Mouse (Mus musculus) bone marrow macrophage, adult 2 months (primary cell): ENCODE results near the gene Vmn1r188. TPM values are rescaled to one million over a fixed set of nuclear protein-coding genes. Genes with fewer than 3 reads are reported as not detected.
A peak's percentile ranks its signal among the peaks of the same experiment; 100 is the strongest.
"Not testable (repeated sequence)": the region's sequence is repeated elsewhere in the genome, so short reads cannot be mapped to it uniquely, and the experiment has no call there.

ENCODE experiments used
- H3K27ac ChIP-seq: 2 replicates; pipeline ENCODE4 v1.5.1; 2012; ENCODE audit warnings: low read depth, low read length; ENCODE audit not compliant: insufficient read depth
- H3K4me1 ChIP-seq: 2 replicates; pipeline ENCODE4 v1.6.1; 2012; ENCODE audit warnings: low read length; ENCODE audit not compliant: control insufficient read depth, insufficient read depth
- H3K4me3 ChIP-seq: 2 replicates; pipeline ENCODE4 v1.5.1; 2012; ENCODE audit warnings: mild to moderate bottlenecking, low read length, moderate library complexity; ENCODE audit not compliant: insufficient read depth
- CTCF ChIP-seq: IDR thresholded peaks from 2 replicates; pipeline ENCODE4 v1.5.1; 2012; ENCODE audit warnings: low read depth, mild to moderate bottlenecking, low read length, moderate library complexity
- POLR2A ChIP-seq: IDR thresholded peaks from 2 replicates; pipeline ENCODE4 v1.6.1; 2012; ENCODE audit warnings: mild to moderate bottlenecking, low read depth, low read length, borderline replicate concordance
- polyA plus RNA-seq: library from polyadenylated mRNA; stranded (reverse); fragments of >200 nt; gene quantifications from 2 replicates; pipeline ENCODE4 v1.2.4, GENCODE M21; 2012; ENCODE audit not compliant: missing spikeins, insufficient read depth, insufficient read length

Vmn1r188 gene
- polyA plus RNA-seq, result not detected in 2 replicates

DNA sequence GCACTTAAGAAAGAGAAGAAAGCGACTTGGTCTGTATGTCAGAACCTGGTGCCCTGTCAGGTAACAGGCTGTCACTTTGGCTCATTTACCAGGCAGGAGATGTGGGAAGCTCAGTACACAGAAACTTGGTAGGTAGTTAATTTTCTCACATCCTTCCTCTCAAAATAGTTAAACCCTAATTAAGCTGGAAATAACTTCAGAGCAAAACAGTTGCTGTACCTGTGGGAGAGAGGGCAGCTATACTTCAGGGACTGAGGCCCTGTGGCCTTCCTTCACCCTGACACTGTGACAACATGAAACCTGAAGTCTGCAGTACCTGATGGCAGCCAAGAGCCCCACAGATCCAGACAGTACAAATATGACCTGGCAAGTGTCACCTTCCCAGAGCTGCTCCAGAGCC lies at the start of gene Vmn1r188:
Vmn1r188 (plus strand) TSS at position 301 of the 400 bp plus-strand sequence.
- H3K4me3 ChIP-seq, H3K4me1 ChIP-seq, H3K27ac ChIP-seq: not testable (repeated sequence)

DNA sequence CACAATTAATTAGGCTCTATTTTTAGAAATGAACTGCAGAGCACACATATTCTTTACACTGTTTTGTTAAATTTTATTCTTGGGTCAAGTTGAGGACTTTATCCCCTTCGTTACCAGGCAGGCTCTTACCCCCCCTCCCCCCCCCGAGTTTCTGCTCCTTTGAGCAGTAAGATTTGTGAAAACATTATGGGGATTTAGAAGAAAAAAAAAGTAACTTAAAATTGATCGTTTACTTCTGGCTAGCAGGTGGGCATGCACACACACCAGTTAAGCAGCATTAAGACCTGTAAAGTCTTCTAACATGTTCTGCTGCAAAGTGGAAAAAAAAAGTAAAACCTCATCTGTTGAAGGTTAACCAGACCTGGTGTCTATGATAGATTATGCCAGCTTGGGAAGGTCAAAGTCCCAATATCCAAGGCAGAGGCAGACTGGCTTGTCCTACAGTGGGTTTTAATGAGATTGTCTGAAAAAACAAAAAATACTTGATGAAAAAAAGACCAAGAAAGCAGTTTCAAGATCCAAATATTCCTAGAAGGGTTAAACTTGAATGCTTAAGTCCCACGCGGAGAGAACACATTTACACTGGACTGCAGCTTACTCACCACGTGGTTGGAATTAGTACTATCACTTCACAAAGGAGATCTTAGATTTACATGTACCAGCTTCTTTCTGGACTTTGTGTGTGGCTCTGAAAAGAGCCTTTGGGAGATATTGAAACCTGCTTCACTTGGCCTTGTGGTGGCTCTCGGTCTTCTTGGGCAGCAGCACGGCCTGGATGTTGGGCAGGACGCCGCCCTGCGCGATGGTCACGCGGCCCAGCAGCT lies 49.6 kb upstream of the Vmn1r188 start:
- peak overlapping the region; percentile 73 for H3K27ac ChIP-seq
- TF ChIP-seq CTCF (no peak), POLR2A (no peak)
- peak overlapping the region; percentile 54 for H3K4me3 ChIP-seq
- peaks cover 8% of the 10 kb centered on the region; the same call in 1 of the 2 replicates for H3K4me1 ChIP-seq

DNA sequence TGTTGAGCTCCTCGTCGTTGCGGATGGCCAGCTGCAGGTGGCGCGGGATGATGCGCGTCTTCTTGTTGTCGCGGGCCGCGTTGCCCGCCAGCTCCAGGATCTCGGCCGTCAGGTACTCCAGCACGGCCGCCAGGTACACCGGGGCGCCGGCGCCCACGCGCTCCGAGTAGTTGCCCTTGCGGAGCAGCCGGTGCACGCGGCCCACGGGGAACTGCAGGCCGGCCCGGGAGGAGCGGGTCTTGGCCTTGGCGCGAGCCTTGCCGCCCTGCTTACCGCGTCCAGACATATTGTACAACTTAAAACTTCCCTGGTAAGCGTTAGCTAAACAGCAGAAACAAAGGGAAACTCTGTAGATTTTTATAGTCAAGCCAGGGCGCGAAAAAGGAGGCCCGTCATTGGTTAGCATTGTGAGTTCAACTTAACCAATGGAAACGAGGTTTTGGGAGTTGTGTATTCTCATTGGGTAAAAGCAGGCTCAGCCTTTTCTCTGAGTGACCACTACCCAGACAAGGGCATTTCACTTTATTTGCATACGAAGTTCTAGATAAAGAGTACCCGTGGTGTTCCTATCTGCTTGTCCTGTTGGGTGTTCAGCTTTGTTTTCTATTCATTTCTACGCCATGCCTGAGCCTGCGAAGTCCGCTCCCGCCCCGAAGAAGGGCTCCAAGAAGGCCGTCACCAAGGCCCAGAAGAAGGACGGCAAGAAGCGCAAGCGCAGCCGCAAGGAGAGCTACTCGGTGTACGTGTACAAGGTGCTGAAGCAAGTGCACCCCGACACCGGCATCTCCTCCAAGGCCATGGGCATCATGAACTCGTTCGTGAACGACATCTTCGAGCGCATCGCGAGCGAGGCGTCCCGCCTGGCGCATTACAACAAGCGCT lies 48.7 kb upstream of the Vmn1r188 start, which contains the start of the genes Hist1h2ah and Hist1h2bk:
Hist1h2ah (minus strand) TSS at position 302 of the 882 bp plus-strand sequence.
Hist1h2bk (plus strand) TSS at position 604 of the 882 bp plus-strand sequence.
- Histone ChIP-seq H3K4me1 (peaks cover 12% of the 10 kb centered on the region; the same call in 1 of the 2 replicates), H3K27ac (peak within 1 kb of the TSS; percentile 79)

GRCm38 (mm10) chr13:22036149-22036956 lies 47.9 kb upstream of the Vmn1r188 start:
- H3K4me3 ChIP-seq, result peak overlapping the region; percentile 27
- H3K4me1 ChIP-seq, result peaks cover 12% of the 10 kb centered on the region; the same call in 1 of the 2 replicates
- peak overlapping the region; percentile 41 for H3K27ac ChIP-seq
- TF ChIP-seq POLR2A (no peak), CTCF (no peak)

More for the DNA sequence above, 48.7 kb upstream of the Vmn1r188 start, which contains the start of the genes Hist1h2ah and Hist1h2bk:
- peak within 1 kb of the TSS; percentile 55 for H3K4me3 ChIP-seq

- peak overlapping the region; percentile 41 for H3K27ac ChIP-seq
- no peak for TF ChIP-seq CTCF
- no peak for TF ChIP-seq POLR2A
- peaks cover 12% of the 10 kb centered on the region; the same call in 1 of the 2 replicates for H3K4me1 ChIP-seq
- H3K4me3 ChIP-seq, result no peak overlapping the region
These were observed 47.3 kb upstream of the Vmn1r188 start for GRCm38 (mm10) chr13:22036986-22037385.

DNA sequence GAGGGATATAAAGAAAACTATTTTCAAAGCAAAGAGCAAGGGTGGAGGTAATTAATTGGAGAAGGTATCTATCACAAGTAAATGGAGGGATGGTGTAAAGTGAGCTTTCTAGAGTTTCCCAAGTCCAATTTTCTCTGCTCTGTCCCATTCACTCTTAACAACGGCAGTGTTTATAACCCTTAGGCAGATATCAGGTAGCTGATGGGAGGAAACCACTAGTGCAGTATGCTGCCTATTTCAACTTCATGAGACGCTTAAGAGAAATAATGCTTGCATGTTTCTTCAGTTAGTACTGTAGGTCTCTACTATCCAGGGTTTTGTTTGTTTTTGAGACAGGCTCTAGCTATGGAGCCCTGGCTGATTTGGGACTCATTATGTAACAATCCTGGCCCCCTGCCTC lies 46.8 kb upstream of the Vmn1r188 start:
- TF ChIP-seq CTCF, result no peak
- TF ChIP-seq POLR2A, result no peak
- Histone ChIP-seq H3K27ac (no peak overlapping the region), H3K4me3 (no peak overlapping the region), H3K4me1 (peaks cover 12% of the 10 kb centered on the region; the same call in 1 of the 2 replicates)

GRCm38 (mm10) chr13:22039364-22039763 lies 44.9 kb upstream of the Vmn1r188 start:
- H3K27ac ChIP-seq, result peak overlapping the region; percentile 55; the same call in 1 of the 2 replicates

DNA sequence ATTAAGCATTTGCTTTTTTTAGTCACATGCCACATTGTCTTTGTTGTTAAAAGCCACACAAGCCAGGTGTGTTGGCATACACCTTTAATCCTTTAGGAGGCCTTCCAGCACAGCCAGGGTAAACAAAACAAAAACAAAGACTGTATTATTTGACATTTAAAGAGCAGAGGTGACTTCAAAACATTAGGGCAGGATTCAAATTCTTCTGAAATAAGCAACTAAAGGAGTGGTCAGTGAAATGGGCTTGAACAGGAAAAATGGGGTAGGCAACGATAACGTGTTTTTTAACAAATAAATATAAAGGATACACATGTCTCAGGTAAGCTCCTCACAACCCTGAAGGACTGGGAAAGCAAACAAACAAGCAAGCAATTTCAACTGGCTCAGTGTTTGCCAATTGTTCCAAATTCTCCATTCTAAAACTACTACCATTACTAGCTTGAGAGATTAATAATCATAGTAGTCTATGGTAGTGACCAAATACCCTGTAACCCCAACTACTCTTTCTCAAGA lies 44.2 kb upstream of the Vmn1r188 start:
- H3K4me1 ChIP-seq, result peaks cover 13% of the 10 kb centered on the region
- peak overlapping the region; percentile 51 for H3K4me3 ChIP-seq
- TF ChIP-seq CTCF (no peak), POLR2A (no peak)
- peak overlapping the region; percentile 55 for H3K27ac ChIP-seq

More at GRCm38 (mm10) chr13:22039364-22039763, 44.9 kb upstream of the Vmn1r188 start:
- H3K4me1 ChIP-seq, result peaks cover 10% of the 10 kb centered on the region; the same call in 1 of the 2 replicates
- H3K4me3 ChIP-seq, result no peak overlapping the region
- TF ChIP-seq POLR2A (no peak), CTCF (no peak)

- TF ChIP-seq POLR2A (no peak), CTCF (no peak)
- H3K27ac ChIP-seq, result peak overlapping the region; percentile 55
- peaks cover 13% of the 10 kb centered on the region for H3K4me1 ChIP-seq
- peak overlapping the region; percentile 51 for H3K4me3 ChIP-seq
These were observed 43.6 kb upstream of the Vmn1r188 start for GRCm38 (mm10) chr13:22040464-22041141.
